Mouse (Mus musculus) MEL (cell line): ENCODE measurements around the gene Gm32717.
"Not testable (repeated sequence)": the region's sequence is repeated elsewhere in the genome, so short reads cannot be mapped to it uniquely, and the experiment has no call there.

Experiments used
- CHD2 ChIP-seq: IDR thresholded peaks from 2 replicates; pipeline ENCODE4 v1.6.1; 2011; ENCODE audit warnings: low read length, improper control_type of control experiment
- CTCF ChIP-seq, 3 experiments: IDR thresholded peaks in 2 of 3; conservative IDR thresholded peaks in 1 of 3; 2 replicates each; pipeline ENCODE4 v1.5.1; 2011 to 2012; ENCODE audit warnings: low read length in 3 of 3, low read depth in 2 of 3, mild to moderate bottlenecking in 2 of 3, improper control_type of control experiment in 1 of 3, inconsistent platforms in 1 of 3, mixed read lengths in 1 of 3, moderate library complexity in 1 of 3; ENCODE audit not compliant: control insufficient read depth in 1 of 3, insufficient read depth in 1 of 3, poor library complexity in 1 of 3, severe bottlenecking in 1 of 3
- E2F4 ChIP-seq: IDR thresholded peaks from 2 replicates; pipeline ENCODE4 v1.6.1; 2011; ENCODE audit warnings: low read depth, low read length, improper control_type of control experiment, borderline replicate concordance
- EP300 ChIP-seq, 2 experiments: IDR thresholded peaks; 2 replicates each; pipeline ENCODE4 v1.6.1; 2011; ENCODE audit warnings: improper control_type of control experiment in 2 of 2, low read length in 2 of 2, low read depth in 1 of 2, mild to moderate bottlenecking in 1 of 2
- ETS1 ChIP-seq: IDR thresholded peaks from 2 replicates; pipeline ENCODE4 v1.6.1; 2012; ENCODE audit warnings: low read depth, mild to moderate bottlenecking, inconsistent platforms, low read length, improper control_type of control experiment, moderate library complexity
- GATA1 ChIP-seq: IDR thresholded peaks from 2 replicates; pipeline ENCODE4 v1.6.1; 2011; ENCODE audit warnings: low read depth, low read length, improper control_type of control experiment
- MAFK ChIP-seq: IDR thresholded peaks from 2 replicates; pipeline ENCODE4 v1.6.1; 2011; ENCODE audit warnings: low read depth, mild to moderate bottlenecking, low read length, improper control_type of control experiment, borderline replicate concordance
- MAX ChIP-seq: IDR thresholded peaks from 2 replicates; pipeline ENCODE4 v1.6.1; 2011; ENCODE audit warnings: low read length, improper control_type of control experiment
- MXI1 ChIP-seq: IDR thresholded peaks from 2 replicates; pipeline ENCODE4 v1.6.1; 2011; ENCODE audit warnings: mild to moderate bottlenecking, low read depth, low read length, improper control_type of control experiment
- MYC ChIP-seq: IDR thresholded peaks from 2 replicates; pipeline ENCODE4 v1.6.1; 2011; ENCODE audit warnings: low read depth, mild to moderate bottlenecking, low read length, improper control_type of control experiment, moderate library complexity
- NELFE ChIP-seq: IDR thresholded peaks from 2 replicates; pipeline ENCODE4 v1.6.1; 2011; ENCODE audit warnings: low read depth, low read length, improper control_type of control experiment
- POLR2A ChIP-seq, 2 experiments: IDR thresholded peaks; 2 replicates each; pipeline ENCODE4 v1.6.1; 2011 to 2012; ENCODE audit warnings: low read length in 2 of 2, mild to moderate bottlenecking in 2 of 2, control low read depth in 1 of 2, improper control_type of control experiment in 1 of 2, low read depth in 1 of 2, moderate library complexity in 1 of 2; ENCODE audit not compliant: control insufficient read depth in 1 of 2, insufficient read depth in 1 of 2, poor library complexity in 1 of 2
- POLR2AphosphoS2 ChIP-seq: IDR thresholded peaks from 2 replicates; pipeline ENCODE4 v1.6.1; 2011; ENCODE audit warnings: low read length, improper control_type of control experiment
- ZC3H11A ChIP-seq: IDR thresholded peaks from 2 replicates; pipeline ENCODE4 v1.6.1; 2012; ENCODE audit warnings: low read depth, mild to moderate bottlenecking, inconsistent platforms, low read length, improper control_type of control experiment

DNA sequence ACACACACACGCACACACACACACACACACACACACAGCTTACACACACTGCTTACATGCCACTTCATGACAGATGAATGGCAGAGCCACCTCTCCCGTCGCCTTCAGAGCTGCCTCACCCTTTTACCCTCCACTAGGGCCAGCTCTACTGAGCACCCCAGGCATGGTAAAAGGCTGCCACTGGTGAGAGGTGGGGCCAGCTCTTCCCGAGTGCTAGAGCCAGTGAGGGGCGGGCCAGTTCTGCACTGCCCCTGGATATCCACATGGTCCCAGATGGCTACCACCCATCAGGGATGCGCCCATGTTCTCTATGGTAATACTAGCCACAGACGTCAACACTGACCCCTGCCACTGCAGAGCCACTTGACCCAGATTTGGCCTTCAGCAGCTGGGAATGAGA, 42.0 kb upstream of the Gm32717 start:
- TF ChIP-seq CTCF (IDR thresholded peaks at IDR 0.05 in 2 of 3, conservative IDR thresholded peaks at IDR 0.05 in 1 of 3; ENCODE audit: control insufficient read depth in 1 of 3, insufficient read depth in 1 of 3, low read depth in 2 of 3, low read length in 3 of 3, poor library complexity in 1 of 3, severe bottlenecking in 1 of 3); E2F4; POLR2A (IDR thresholded peaks at IDR 0.05; ENCODE audit: control insufficient read depth in 1 of 2, insufficient read depth in 1 of 2, low read depth in 1 of 2, low read length in 2 of 2, poor library complexity in 1 of 2); MAX; NELFE; POLR2AphosphoS2; ZC3H11A; CHD2; GATA1; ETS1; EP300 (IDR thresholded peaks at IDR 0.05; ENCODE audit: low read depth in 1 of 2, low read length in 2 of 2); MYC; MXI1; MAFK: not testable (repeated sequence)
